Mouse (Mus musculus) CD4-positive helper T cell, adult 2 months (primary cell): ENCODE data around the gene Kcnq2.

Source experiments
- DNase-seq: peaks from one replicate; pipeline ENCODE4 v3.0.0-alpha.2; 2012; ENCODE audit warnings: low read depth, missing footprints, low spot score

Gene Kcnq2

GRCm38 (mm10) chr2:181147546-181148317 is 12.6 kb upstream of the Kcnq2 start:
- DNase-seq, result peak; percentile 35

GRCm38 (mm10) chr2:181146976-181147545 is 12.0 kb upstream of the Kcnq2 start:
- DNase-seq, result no peak

- no peak for DNase-seq
These were observed 9.6 kb upstream of the Kcnq2 start for GRCm38 (mm10) chr2:181144675-181145074.

GRCm38 (mm10) chr2:181143509-181144276 is 8.6 kb upstream of the Kcnq2 start:
- no peak for DNase-seq

GRCm38 (mm10) chr2:181142703-181143135 is 7.6 kb upstream of the Kcnq2 start:
- no peak for DNase-seq

- DNase-seq, result no peak
These were observed 4.6 kb upstream of the Kcnq2 start for GRCm38 (mm10) chr2:181139641-181140193.

GRCm38 (mm10) chr2:181136934-181137333 is 1.8 kb upstream of the Kcnq2 start:
- no peak for DNase-seq

GRCm38 (mm10) chr2:181135446-181135818 is 332 bp upstream of the Kcnq2 start:
- DNase-seq, result no peak

GRCm38 (mm10) chr2:181133837-181134590 is 1.1 kb downstream of the Kcnq2 start:
- DNase-seq, result no peak

GRCm38 (mm10) chr2:181130245-181130644 is 4.9 kb downstream of the Kcnq2 start:
- DNase-seq, result no peak

- DNase-seq, result no peak
These were observed 6.1 kb downstream of the Kcnq2 start for GRCm38 (mm10) chr2:181128963-181129362.

GRCm38 (mm10) chr2:181127786-181128185 is 7.3 kb downstream of the Kcnq2 start:
- DNase-seq, result no peak

GRCm38 (mm10) chr2:181125726-181126455 is 9.2 kb downstream of the Kcnq2 start:
- DNase-seq, result no peak

GRCm38 (mm10) chr2:181122642-181123041 is 12.5 kb downstream of the Kcnq2 start:
- DNase-seq, result no peak

GRCm38 (mm10) chr2:181120922-181121449 is 14.1 kb downstream of the Kcnq2 start:
- DNase-seq, result no peak

- DNase-seq, result no peak
These were observed 15.1 kb downstream of the Kcnq2 start for GRCm38 (mm10) chr2:181119952-181120351.

GRCm38 (mm10) chr2:181116436-181116835 is 18.7 kb downstream of the Kcnq2 start:
- no peak for DNase-seq

GRCm38 (mm10) chr2:181115367-181115766 is 19.7 kb downstream of the Kcnq2 start:
- DNase-seq, result no peak

GRCm38 (mm10) chr2:181113762-181114361 is 21.2 kb downstream of the Kcnq2 start:
- no peak for DNase-seq

- DNase-seq, result no peak
These were observed 23.4 kb downstream of the Kcnq2 start for GRCm38 (mm10) chr2:181111665-181112064.
